Mouse (Mus musculus) forebrain, postnatal 0 days (tissue): ENCODE data around the gene Smbd1. TPM values are rescaled to one million over a fixed set of nuclear protein-coding genes. Genes with fewer than 3 reads are reported as not detected.

ENCODE experiments used
- ATAC-seq: fragments of 200-750 bp; cut with Nextera tagmentation; 2 replicates; pipeline ENCODE4 v1.8.0; 2017; ENCODE audit warnings: mild to moderate bottlenecking, moderate library complexity
- DNase-seq: peaks from one replicate; pipeline ENCODE4 v3.0.0-alpha.2; 2015
- H3K27ac ChIP-seq: fragments of 300-500 bp; sonication (generic); 2 replicates; pipeline ENCODE4 v1.5.1; 2014; ENCODE audit warnings: low read depth, mild to moderate bottlenecking, antibody characterized with exemption, low read length, moderate library complexity, mixed read lengths
- H3K27me3 ChIP-seq: fragments of 300-500 bp; sonication (generic); 2 replicates; pipeline ENCODE4 v1.6.1; 2014; ENCODE audit warnings: mild to moderate bottlenecking, low read length, mixed read lengths; ENCODE audit not compliant: insufficient read depth
- H3K36me3 ChIP-seq: fragments of 300-500 bp; sonication (generic); 2 replicates; pipeline ENCODE4 v1.6.1; 2014; ENCODE audit warnings: mild to moderate bottlenecking, moderate library complexity; ENCODE audit not compliant: insufficient read depth
- H3K4me1 ChIP-seq: fragments of 300-500 bp; sonication (generic); 2 replicates; pipeline ENCODE4 v1.6.1; 2014; ENCODE audit warnings: antibody characterized with exemption; ENCODE audit not compliant: insufficient read depth
- H3K4me2 ChIP-seq: fragments of 300-500 bp; sonication (generic); 2 replicates; pipeline ENCODE4 v1.6.1; 2014; ENCODE audit warnings: low read depth, mild to moderate bottlenecking, moderate library complexity
- H3K4me3 ChIP-seq: fragments of 300-500 bp; sonication (generic); 2 replicates; pipeline ENCODE4 v1.5.1; 2014; ENCODE audit warnings: low read depth, low read length, mixed read lengths
- H3K9ac ChIP-seq: fragments of 300-500 bp; sonication (generic); 2 replicates; pipeline ENCODE4 v1.6.1; 2014; ENCODE audit warnings: mild to moderate bottlenecking
- H3K9me3 ChIP-seq: fragments of 300-500 bp; sonication (generic); 2 replicates; pipeline ENCODE4 v1.6.1; 2016; ENCODE audit warnings: low read length
- CTCF ChIP-seq: sonication (generic); IDR thresholded peaks from 2 replicates; pipeline ENCODE4 v1.5.1; 2016; ENCODE audit warnings: antibody characterized with exemption, control low read depth, low read depth
- WGBS: fragments of 180-500 bp; shearing (Covaris S2); extraction: QIAGEN DNeasy Blood & Tissue Kit; methylation state at CpG from one replicate; pipeline ENCODE4 v1.1.7; 2014; 5-methylcytosine and 5-hydroxymethylcytosine counted together
- polyA plus RNA-seq: library from polyadenylated mRNA; unstranded; fragments of >200 nt; fragmentation: Nextera tagmentation; extraction: Ambion mirVana; gene quantifications from 2 replicates; pipeline ENCODE4 v1.2.1, GENCODE M21; 2015
- total RNA-seq: library from RNA; depleted of rRNA; stranded (reverse); fragments of >200 nt; gene quantifications from 2 replicates; pipeline ENCODE4 v1.2.3, GENCODE M21; 2014; rRNA removed

Gene Smbd1
- total and polyA plus RNA-seq, 2 experiments from 2014 or later = not detected

- WGBS = 69% methylated on average over 8 of the region's 8 CpGs
- no peak for TF ChIP-seq CTCF
- no peak for DNase-seq
These were observed 31.3 kb downstream of the Smbd1 start for GRCm38 (mm10) chr16:32778956-32779355.

GRCm38 (mm10) chr16:32776676-32777075, 33.6 kb downstream of the Smbd1 start:
- H3K4me2 ChIP-seq = no peak overlapping the region
- H3K27ac ChIP-seq = no peak overlapping the region
- H3K27me3 ChIP-seq = no peaks in the 10 kb centered on the region
- no peak for TF ChIP-seq CTCF
- no peak for ATAC-seq
- no peak overlapping the region for H3K4me3 ChIP-seq
- no peak overlapping the region for H3K9ac ChIP-seq
- H3K4me1 ChIP-seq = no peaks in the 10 kb centered on the region
- no peaks in the 10 kb centered on the region for H3K9me3 ChIP-seq
- WGBS = 87% methylated on average over 10 of the region's 10 CpGs
- no peaks in the 10 kb centered on the region for H3K36me3 ChIP-seq
- no peak for DNase-seq

More at GRCm38 (mm10) chr16:32778956-32779355, 31.3 kb downstream of the Smbd1 start:
- H3K4me1 ChIP-seq = no peaks in the 10 kb centered on the region
- H3K36me3 ChIP-seq = no peaks in the 10 kb centered on the region
- no peak overlapping the region for H3K4me3 ChIP-seq
- no peak for ATAC-seq
- H3K9me3 ChIP-seq = no peaks in the 10 kb centered on the region
- no peak overlapping the region for H3K4me2 ChIP-seq
- no peak overlapping the region for H3K9ac ChIP-seq
- H3K27ac ChIP-seq = no peak overlapping the region
- no peaks in the 10 kb centered on the region for H3K27me3 ChIP-seq

- Histone ChIP-seq H3K4me2 (no peak overlapping the region), H3K27me3 (no peaks in the 10 kb centered on the region), H3K4me3 (no peak overlapping the region), H3K4me1 (no peaks in the 10 kb centered on the region), H3K36me3 (no peaks in the 10 kb centered on the region), H3K27ac (no peak overlapping the region), H3K9me3 (no peaks in the 10 kb centered on the region), H3K9ac (no peak overlapping the region)
- no peak for TF ChIP-seq CTCF
- ATAC-seq (no peak), DNase-seq (no peak)
- WGBS = 97% methylated on average over 7 of the region's 7 CpGs
These were observed 43.4 kb downstream of the Smbd1 start for GRCm38 (mm10) chr16:32766904-32767303.

GRCm38 (mm10) chr16:32764961-32765360, 45.3 kb downstream of the Smbd1 start:
- no peak overlapping the region for H3K9ac ChIP-seq
- DNase-seq = no peak
- TF ChIP-seq CTCF = no peak
- no peak overlapping the region for H3K4me2 ChIP-seq
- no peaks in the 10 kb centered on the region for H3K9me3 ChIP-seq
- no peak overlapping the region for H3K27ac ChIP-seq
- H3K36me3 ChIP-seq = no peaks in the 10 kb centered on the region
- H3K4me1 ChIP-seq = no peaks in the 10 kb centered on the region
- no peak for ATAC-seq
- H3K4me3 ChIP-seq = no peak overlapping the region
- H3K27me3 ChIP-seq = no peaks in the 10 kb centered on the region
- WGBS = 79% methylated on average over 6 of the region's 6 CpGs

- ATAC-seq = no peak
- no peak for TF ChIP-seq CTCF
- 90% methylated on average over 2 of the region's 2 CpGs for WGBS
These were observed 45.7 kb downstream of the Smbd1 start for GRCm38 (mm10) chr16:32764550-32764949.

More at GRCm38 (mm10) chr16:32764550-32764949, 45.7 kb downstream of the Smbd1 start:
- DNase-seq = no peak
- Histone ChIP-seq H3K9me3 (no peaks in the 10 kb centered on the region), H3K27me3 (no peaks in the 10 kb centered on the region), H3K9ac (no peak overlapping the region), H3K36me3 (no peaks in the 10 kb centered on the region), H3K4me2 (no peak overlapping the region), H3K4me1 (no peaks in the 10 kb centered on the region), H3K4me3 (no peak overlapping the region), H3K27ac (no peak overlapping the region)

Other genes with a start within 250 kb of the Smbd1 start
- gene Tfrc, start 201.6 kb downstream of the Smbd1 start, total RNA-seq = 70.3 and 112 TPM in 2 replicates
- 34.8 and 35.3 TPM in 2 replicates for gene Tfrc, start 201.6 kb downstream of the Smbd1 start, polyA plus RNA-seq
- gene Tnk2, start 166.6 kb downstream of the Smbd1 start, total RNA-seq = 48.4 and 55.3 TPM in 2 replicates
- gene Tnk2, start 166.6 kb downstream of the Smbd1 start, polyA plus RNA-seq = 10.3 and 13.2 TPM in 2 replicates
- not detected in 2 replicates for gene Muc4, start 74.6 kb downstream of the Smbd1 start, total RNA-seq
- gene Muc4, start 74.6 kb downstream of the Smbd1 start, polyA plus RNA-seq = not detected in 2 replicates
- gene Muc20, start 13.0 kb downstream of the Smbd1 start, total RNA-seq = not detected in 2 replicates
- gene Muc20, start 13.0 kb downstream of the Smbd1 start, polyA plus RNA-seq = not detected in 2 replicates
- 121 and 142 TPM in 2 replicates for gene Fyttd1, start 67.0 kb upstream of the Smbd1 start, total RNA-seq
- 119 and 129 TPM in 2 replicates for gene Fyttd1, start 67.0 kb upstream of the Smbd1 start, polyA plus RNA-seq
- 70.9 and 81.0 TPM in 2 replicates for gene Rubcn, start 67.3 kb upstream of the Smbd1 start, total RNA-seq
- gene Rubcn, start 67.3 kb upstream of the Smbd1 start, polyA plus RNA-seq = 20.2 and 25.7 TPM in 2 replicates
- gene Lrch3, start 103.6 kb upstream of the Smbd1 start, total RNA-seq = 41.5 and 50.3 TPM in 2 replicates
- 10.6 and 19.6 TPM in 2 replicates for gene Lrch3, start 103.6 kb upstream of the Smbd1 start, polyA plus RNA-seq
- gene Iqcg, start 245.7 kb upstream of the Smbd1 start, total RNA-seq = 4.6 and 8.3 TPM in 2 replicates
- 3.3 and 6.0 TPM in 2 replicates for gene Iqcg, start 245.7 kb upstream of the Smbd1 start, polyA plus RNA-seq
- gene Rpl35a, start 246.0 kb upstream of the Smbd1 start, total RNA-seq = 721 and 854 TPM in 2 replicates
- gene Rpl35a, start 246.0 kb upstream of the Smbd1 start, polyA plus RNA-seq = 482 and 654 TPM in 2 replicates